Mouse (Mus musculus): ENCODE results near the gene Bnc2. TPM values are rescaled to one million over a fixed set of nuclear protein-coding genes. Genes with fewer than 3 reads are reported as not detected.

Bnc2 gene
- polyA plus RNA-seq, 1 experiment: 6.4 TPM

GRCm38 (mm10) chr4:84449246-84450005, 225.6 kb downstream of the Bnc2 start:
- Histone ChIP-seq H3K27me3 (ENCODE audit: control insufficient read depth, insufficient read depth, insufficient read length) (no peaks in the 10 kb centered on the region), H3ac (ENCODE audit: control insufficient read depth, insufficient read length) (no peak overlapping the region), H3K4me3 (no peak overlapping the region), H3K79me2 (ENCODE audit: control insufficient read depth, insufficient read depth) (peaks cover 33% of the 10 kb centered on the region), H3K4me2 (ENCODE audit: low read depth) (no peak overlapping the region), H3K36me3 (ENCODE audit: control insufficient read depth, insufficient read depth) (no peaks in the 10 kb centered on the region)
- no peak for TF ChIP-seq REST (IDR thresholded peaks at IDR 0.05; ENCODE audit: insufficient read depth, insufficient read length)
- TF ChIP-seq USF1 (IDR thresholded peaks at IDR 0.05; ENCODE audit: low read depth): no peak
- no peak for TF ChIP-seq POLR2AphosphoS2 (IDR thresholded peaks at IDR 0.05; ENCODE audit: insufficient read length, low read depth)

GRCm38 (mm10) chr4:84433324-84433723, 241.8 kb downstream of the Bnc2 start:
- no peak overlapping the region for H3ac ChIP-seq (ENCODE audit: control insufficient read depth, insufficient read length)
- TF ChIP-seq TCF3 (IDR thresholded peaks at IDR 0.05; ENCODE audit: insufficient read length, low read depth): no peak
- no peak for TF ChIP-seq TCF12 (IDR thresholded peaks at IDR 0.05; ENCODE audit: insufficient read depth, poor library complexity, severe bottlenecking)
- TF ChIP-seq USF1 (IDR thresholded peaks at IDR 0.05; ENCODE audit: low read depth): no peak
- TF ChIP-seq POLR2A (IDR thresholded peaks at IDR 0.05; ENCODE audit: insufficient read length, low read depth): no peak
- TF ChIP-seq SRF (IDR thresholded peaks at IDR 0.05; ENCODE audit: control insufficient read depth, insufficient read length, low read depth): no peak
- TF ChIP-seq CEBPB (IDR thresholded peaks at IDR 0.05; ENCODE audit: insufficient read depth, poor library complexity, severe bottlenecking): no peak
- TF ChIP-seq REST (IDR thresholded peaks at IDR 0.05; ENCODE audit: insufficient read depth, insufficient read length): no peak
- no peak for TF ChIP-seq MAX (IDR thresholded peaks at IDR 0.05; ENCODE audit: low read depth)
- TF ChIP-seq POLR2AphosphoS2 (IDR thresholded peaks at IDR 0.05; ENCODE audit: insufficient read length, low read depth): no peak
- TF ChIP-seq MYOG (IDR thresholded peaks at IDR 0.05; ENCODE audit: control insufficient read depth in 1 of 3, insufficient read depth in 1 of 3, insufficient read length in 2 of 3, low read depth in 2 of 3): no peak
- TF ChIP-seq MYOD1 (IDR thresholded peaks at IDR 0.05; ENCODE audit: control insufficient read depth in 1 of 3, insufficient read length in 2 of 3, low read depth in 2 of 3): no peak
- no peak for TF ChIP-seq E2F4 (IDR thresholded peaks at IDR 0.05; ENCODE audit: insufficient read depth)
- H3K4me3 ChIP-seq: no peak overlapping the region
- no peak overlapping the region for H3K4me2 ChIP-seq (ENCODE audit: low read depth)
- no peaks in the 10 kb centered on the region for H3K36me3 ChIP-seq (ENCODE audit: control insufficient read depth, insufficient read depth)
- no peaks in the 10 kb centered on the region for H3K27me3 ChIP-seq (ENCODE audit: control insufficient read depth, insufficient read depth, insufficient read length)
- peaks cover 8% of the 10 kb centered on the region for H3K79me2 ChIP-seq (ENCODE audit: control insufficient read depth, insufficient read depth)

- H3K36me3 ChIP-seq (ENCODE audit: control insufficient read depth, insufficient read depth): no peaks in the 10 kb centered on the region
- H3K4me2 ChIP-seq (ENCODE audit: low read depth): no peak overlapping the region
- H3K79me2 ChIP-seq (ENCODE audit: control insufficient read depth, insufficient read depth): peaks cover 8% of the 10 kb centered on the region
- no peak overlapping the region for H3ac ChIP-seq (ENCODE audit: control insufficient read depth, insufficient read length)
- TF ChIP-seq MYOD1 (IDR thresholded peaks at IDR 0.05; ENCODE audit: control insufficient read depth in 1 of 3, insufficient read length in 2 of 3, low read depth in 2 of 3) (no peak), CEBPB (IDR thresholded peaks at IDR 0.05; ENCODE audit: insufficient read depth, poor library complexity, severe bottlenecking) (0 out of 2 replicates have a peak, but pooled peaks have one; percentile 22), SRF (IDR thresholded peaks at IDR 0.05; ENCODE audit: control insufficient read depth, insufficient read length, low read depth) (no peak)
- H3K4me3 ChIP-seq: no peak overlapping the region
- H3K27me3 ChIP-seq (ENCODE audit: control insufficient read depth, insufficient read depth, insufficient read length): no peaks in the 10 kb centered on the region
Observed at GRCm38 (mm10) chr4:84431677-84432515, 243.2 kb downstream of the Bnc2 start.

GRCm38 (mm10) chr4:84427955-84428354, 247.1 kb downstream of the Bnc2 start:
- Histone ChIP-seq H3K4me2 (ENCODE audit: low read depth) (no peak overlapping the region), H3K27me3 (ENCODE audit: control insufficient read depth, insufficient read depth, insufficient read length) (no peaks in the 10 kb centered on the region), H3K79me2 (ENCODE audit: control insufficient read depth, insufficient read depth) (peaks cover 14% of the 10 kb centered on the region), H3K36me3 (ENCODE audit: control insufficient read depth, insufficient read depth) (no peaks in the 10 kb centered on the region), H3K4me3 (no peak overlapping the region), H3ac (ENCODE audit: control insufficient read depth, insufficient read length) (no peak overlapping the region)
- no peak for TF ChIP-seq SRF (IDR thresholded peaks at IDR 0.05; ENCODE audit: control insufficient read depth, insufficient read length, low read depth)
- no peak for TF ChIP-seq MAX (IDR thresholded peaks at IDR 0.05; ENCODE audit: low read depth)
- no peak for TF ChIP-seq REST (IDR thresholded peaks at IDR 0.05; ENCODE audit: insufficient read depth, insufficient read length)
- TF ChIP-seq E2F4 (IDR thresholded peaks at IDR 0.05; ENCODE audit: insufficient read depth): no peak
- no peak for TF ChIP-seq TCF3 (IDR thresholded peaks at IDR 0.05; ENCODE audit: insufficient read length, low read depth)
- TF ChIP-seq MYOD1 (IDR thresholded peaks at IDR 0.05; ENCODE audit: control insufficient read depth in 1 of 3, insufficient read length in 2 of 3, low read depth in 2 of 3): no peak
- no peak for TF ChIP-seq USF1 (IDR thresholded peaks at IDR 0.05; ENCODE audit: low read depth)
- TF ChIP-seq TCF12 (IDR thresholded peaks at IDR 0.05; ENCODE audit: insufficient read depth, poor library complexity, severe bottlenecking): no peak
- no peak for TF ChIP-seq POLR2A (IDR thresholded peaks at IDR 0.05; ENCODE audit: insufficient read length, low read depth)

- H3K4me2 ChIP-seq (ENCODE audit: low read depth): no peak overlapping the region
- H3ac ChIP-seq (ENCODE audit: control insufficient read depth, insufficient read length): no peak overlapping the region
- H3K4me3 ChIP-seq: no peak overlapping the region
- TF ChIP-seq USF1 (IDR thresholded peaks at IDR 0.05; ENCODE audit: low read depth): no peak
- no peak for TF ChIP-seq MAX (IDR thresholded peaks at IDR 0.05; ENCODE audit: low read depth)
- TF ChIP-seq SRF (IDR thresholded peaks at IDR 0.05; ENCODE audit: control insufficient read depth, insufficient read length, low read depth): no peak
- TF ChIP-seq CEBPB (IDR thresholded peaks at IDR 0.05; ENCODE audit: insufficient read depth, poor library complexity, severe bottlenecking): no peak
- no peak for TF ChIP-seq MYOD1 (IDR thresholded peaks at IDR 0.05; ENCODE audit: control insufficient read depth in 1 of 3, insufficient read length in 2 of 3, low read depth in 2 of 3)
- TF ChIP-seq TCF3 (IDR thresholded peaks at IDR 0.05; ENCODE audit: insufficient read length, low read depth): no peak
- H3K36me3 ChIP-seq (ENCODE audit: control insufficient read depth, insufficient read depth): no peaks in the 10 kb centered on the region
- no peaks in the 10 kb centered on the region for H3K27me3 ChIP-seq (ENCODE audit: control insufficient read depth, insufficient read depth, insufficient read length)
- no peaks in the 10 kb centered on the region for H3K79me2 ChIP-seq (ENCODE audit: control insufficient read depth, insufficient read depth)
Observed at GRCm38 (mm10) chr4:84411431-84411830, 263.6 kb downstream of the Bnc2 start.
